Mouse (Mus musculus): ENCODE measurements at regions not wholly inside any gene's neighbourhood (a gene's known extent, or its start where the extent isn't known, plus 50 kb on each side); places are given as distances from the start of the nearest gene placed in this dataset.
A peak's percentile ranks its signal among the peaks of the same experiment; 100 is the strongest.

GRCm38 (mm10) chr10:19188082-19188742 lies 168.1 kb upstream of the Olig3 start:
- DNase-seq (ENCODE audit: low spot score in 2 of 2), result no peak

GRCm38 (mm10) chr10:19187716-19188081 lies 168.6 kb upstream of the Olig3 start:
- no peak for DNase-seq (ENCODE audit: low spot score in 2 of 2)

- DNase-seq (ENCODE audit: low spot score in 2 of 2), result no peak
Measured at GRCm38 (mm10) chr10:19187084-19187615, 169.2 kb upstream of the Olig3 start.

GRCm38 (mm10) chr10:19185790-19186581 lies 170.3 kb upstream of the Olig3 start:
- peak in 1 of 2 experiments; percentile 37 for DNase-seq (ENCODE audit: low spot score in 2 of 2)

- no peak for DNase-seq (ENCODE audit: low spot score in 2 of 2)
Measured at GRCm38 (mm10) chr10:19184886-19185285, 169.4 kb upstream of the Tnfaip3 start.

GRCm38 (mm10) chr10:19177895-19178294 lies 162.4 kb upstream of the Tnfaip3 start:
- DNase-seq (ENCODE audit: low spot score in 2 of 2), result no peak

GRCm38 (mm10) chr10:19177414-19177813 lies 162.0 kb upstream of the Tnfaip3 start:
- DNase-seq (ENCODE audit: low spot score in 2 of 2), result no peak

- DNase-seq (ENCODE audit: low spot score in 2 of 2), result no peak
Measured at GRCm38 (mm10) chr10:19176249-19176648, 160.8 kb upstream of the Tnfaip3 start.

GRCm38 (mm10) chr10:19171834-19172233 lies 156.4 kb upstream of the Tnfaip3 start:
- no peak for DNase-seq (ENCODE audit: low spot score in 2 of 2)

- peak in 1 of 2 experiments; percentile 7 for DNase-seq (ENCODE audit: low spot score in 2 of 2)
Measured at GRCm38 (mm10) chr10:19170596-19170995, 155.1 kb upstream of the Tnfaip3 start.

- no peak for DNase-seq (ENCODE audit: low spot score in 2 of 2)
Measured at GRCm38 (mm10) chr10:19169272-19169671, 153.8 kb upstream of the Tnfaip3 start.

- no peak for DNase-seq (ENCODE audit: low spot score in 2 of 2)
Measured at GRCm38 (mm10) chr10:19168362-19168761, 152.9 kb upstream of the Tnfaip3 start.

- DNase-seq (ENCODE audit: low spot score in 2 of 2), result no peak
Measured at GRCm38 (mm10) chr10:19167641-19168271, 152.3 kb upstream of the Tnfaip3 start.

GRCm38 (mm10) chr10:19167101-19167500 lies 151.6 kb upstream of the Tnfaip3 start:
- DNase-seq (ENCODE audit: low spot score in 2 of 2), result no peak

GRCm38 (mm10) chr10:19162104-19162503 lies 146.6 kb upstream of the Tnfaip3 start:
- DNase-seq (ENCODE audit: low spot score in 2 of 2), result no peak

GRCm38 (mm10) chr10:19161149-19161548 lies 145.7 kb upstream of the Tnfaip3 start:
- no peak for DNase-seq (ENCODE audit: low spot score in 2 of 2)

- DNase-seq (ENCODE audit: low spot score in 2 of 2), result no peak
Measured at GRCm38 (mm10) chr10:19154041-19154440, 138.6 kb upstream of the Tnfaip3 start.

GRCm38 (mm10) chr10:19152773-19153172 lies 137.3 kb upstream of the Tnfaip3 start:
- DNase-seq (ENCODE audit: low spot score in 2 of 2), result no peak

GRCm38 (mm10) chr10:19150766-19151165 lies 135.3 kb upstream of the Tnfaip3 start:
- DNase-seq (ENCODE audit: low spot score in 2 of 2), result no peak

- DNase-seq (ENCODE audit: low spot score in 2 of 2), result no peak
Measured at GRCm38 (mm10) chr10:19150005-19150404, 134.5 kb upstream of the Tnfaip3 start.

GRCm38 (mm10) chr10:19149196-19149869 lies 133.9 kb upstream of the Tnfaip3 start:
- no peak for DNase-seq (ENCODE audit: low spot score in 2 of 2)

GRCm38 (mm10) chr10:19141481-19141880 lies 126.0 kb upstream of the Tnfaip3 start:
- no peak for DNase-seq (ENCODE audit: low spot score in 2 of 2)
